Mouse (Mus musculus) stomach, postnatal 0 days (tissue): Measurements from ENCODE around the gene Lhx4. TPM values are rescaled to one million over a fixed set of nuclear protein-coding genes. Genes with fewer than 3 reads are reported as not detected.

ENCODE experiments used
- ATAC-seq: fragments of 200-750 bp; cut with Nextera tagmentation; 2 replicates; pipeline ENCODE4 v1.8.0; 2017; ENCODE audit not compliant: low FRiP score, low TSS enrichment
- DNase-seq: peaks from one replicate; pipeline ENCODE4 v3.0.0-alpha.2; 2016; ENCODE audit warnings: low spot score
- H3K27ac ChIP-seq: fragments of 300-500 bp; sonication (generic); replicated peaks from 2 replicates; pipeline ENCODE4 v1.5.1; 2014; ENCODE audit warnings: mild to moderate bottlenecking, control low read depth
- H3K27me3 ChIP-seq: fragments of 300-500 bp; sonication (generic); 2 replicates; pipeline ENCODE4 v1.6.1; 2014; ENCODE audit warnings: low read length; ENCODE audit not compliant: control insufficient read depth, insufficient read depth
- H3K36me3 ChIP-seq: fragments of 300-500 bp; sonication (generic); 2 replicates; pipeline ENCODE4 v1.6.1; 2014; ENCODE audit warnings: low read length, mixed read lengths; ENCODE audit not compliant: control insufficient read depth, insufficient read depth
- H3K4me1 ChIP-seq: fragments of 300-500 bp; sonication (generic); replicated peaks from 2 replicates; pipeline ENCODE4 v1.6.1; 2014; ENCODE audit warnings: antibody characterized with exemption; ENCODE audit not compliant: control insufficient read depth, insufficient read depth
- H3K4me2 ChIP-seq: fragments of 300-500 bp; sonication (generic); replicated peaks from 2 replicates; pipeline ENCODE4 v1.6.1; 2014; ENCODE audit warnings: low read depth, mild to moderate bottlenecking, control low read depth, moderate library complexity
- H3K4me3 ChIP-seq: fragments of 300-500 bp; sonication (generic); 2 replicates; pipeline ENCODE4 v1.5.1; 2014; ENCODE audit warnings: low read depth, low read length, control low read depth
- H3K9ac ChIP-seq: fragments of 300-500 bp; sonication (generic); 2 replicates; pipeline ENCODE4 v1.6.1; 2014; ENCODE audit warnings: mild to moderate bottlenecking, low read length, control low read depth, mixed read lengths
- H3K9me3 ChIP-seq: fragments of 300-500 bp; sonication (generic); 2 replicates; pipeline ENCODE4 v1.6.1; 2016; ENCODE audit warnings: low read length; ENCODE audit not compliant: control insufficient read depth
- CTCF ChIP-seq: IDR thresholded peaks from 2 replicates; pipeline ENCODE4 v1.5.1; 2016; ENCODE audit warnings: antibody characterized with exemption, low read depth, mild to moderate bottlenecking, moderate library complexity
- EP300 ChIP-seq: optimal IDR thresholded peaks from 2 replicates; pipeline ENCODE3; 2016; ENCODE audit warnings: antibody characterized with exemption
- WGBS: fragments of 180-500 bp; shearing (Covaris S2); extraction: QIAGEN DNeasy Blood & Tissue Kit; methylation state at CpG from one replicate; pipeline ENCODE4 v1.1.7; 2014; 5-methylcytosine and 5-hydroxymethylcytosine counted together
- polyA plus RNA-seq: library from polyadenylated mRNA; unstranded; fragments of >200 nt; fragmentation: Nextera tagmentation; extraction: Ambion mirVana; gene quantifications from 2 replicates; pipeline ENCODE4 v1.2.1, GENCODE M21; 2015

Lhx4 gene
- polyA plus RNA-seq, 1 experiment from 2014 or later, result 0.10 TPM

- WGBS, result 64% methylated on average over 5 of the region's 5 CpGs
- DNase-seq (no peak), ATAC-seq (peak; percentile 59; the same call in 1 of the 2 replicates)
Measured at GRCm38 (mm10) chr1:155689558-155689957, 61.9 kb downstream of the Lhx4 start.

GRCm38 (mm10) chr1:155689141-155689540 lies 62.3 kb downstream of the Lhx4 start:
- WGBS, result 83% methylated on average over 4 of the region's 4 CpGs
- H3K36me3 ChIP-seq, result no peaks in the 10 kb centered on the region
- no peak for DNase-seq
- H3K9ac ChIP-seq, result no peak overlapping the region
- no peaks in the 10 kb centered on the region for H3K9me3 ChIP-seq
- no peaks in the 10 kb centered on the region for H3K27me3 ChIP-seq
- H3K27ac ChIP-seq, result no peak overlapping the region
- TF ChIP-seq CTCF, result no peak
- TF ChIP-seq EP300, result no peak
- no peak overlapping the region for H3K4me2 ChIP-seq
- no peak for ATAC-seq
- H3K4me3 ChIP-seq, result no peak overlapping the region
- H3K4me1 ChIP-seq, result no peaks in the 10 kb centered on the region

More at GRCm38 (mm10) chr1:155689558-155689957, 61.9 kb downstream of the Lhx4 start:
- H3K9ac ChIP-seq, result no peak overlapping the region
- no peak for TF ChIP-seq CTCF
- no peak for TF ChIP-seq EP300
- H3K27ac ChIP-seq, result no peak overlapping the region
- no peaks in the 10 kb centered on the region for H3K4me1 ChIP-seq
- no peak overlapping the region for H3K4me3 ChIP-seq
- H3K36me3 ChIP-seq, result no peaks in the 10 kb centered on the region
- no peak overlapping the region for H3K4me2 ChIP-seq
- no peaks in the 10 kb centered on the region for H3K9me3 ChIP-seq
- no peaks in the 10 kb centered on the region for H3K27me3 ChIP-seq

GRCm38 (mm10) chr1:155686816-155687215 lies 64.7 kb downstream of the Lhx4 start:
- H3K36me3 ChIP-seq, result no peaks in the 10 kb centered on the region
- TF ChIP-seq EP300 (no peak), CTCF (no peak)
- no peak overlapping the region for H3K27ac ChIP-seq
- no peak overlapping the region for H3K4me3 ChIP-seq
- DNase-seq, result no peak
- H3K9me3 ChIP-seq, result no peaks in the 10 kb centered on the region
- ATAC-seq, result no peak
- 76% methylated on average over 15 of the region's 15 CpGs for WGBS
- no peak overlapping the region for H3K9ac ChIP-seq
- no peak overlapping the region for H3K4me2 ChIP-seq
- no peaks in the 10 kb centered on the region for H3K4me1 ChIP-seq
- no peaks in the 10 kb centered on the region for H3K27me3 ChIP-seq

GRCm38 (mm10) chr1:155681116-155681799 lies 70.2 kb downstream of the Lhx4 start:
- DNase-seq (no peak), ATAC-seq (no peak)
- Histone ChIP-seq H3K9me3 (no peaks in the 10 kb centered on the region), H3K27me3 (no peaks in the 10 kb centered on the region), H3K36me3 (no peaks in the 10 kb centered on the region), H3K27ac (no peak overlapping the region), H3K4me1 (no peaks in the 10 kb centered on the region), H3K4me2 (no peak overlapping the region), H3K9ac (no peak overlapping the region), H3K4me3 (no peak overlapping the region)
- no peak for TF ChIP-seq CTCF
- TF ChIP-seq EP300, result no peak
- 67% methylated on average over 10 of the region's 10 CpGs for WGBS

- Histone ChIP-seq H3K27me3 (no peaks in the 10 kb centered on the region), H3K36me3 (no peaks in the 10 kb centered on the region), H3K9ac (no peak overlapping the region), H3K4me2 (no peak overlapping the region), H3K27ac (no peak overlapping the region), H3K4me1 (no peaks in the 10 kb centered on the region), H3K9me3 (no peaks in the 10 kb centered on the region), H3K4me3 (no peak overlapping the region)
- DNase-seq, result no peak
- TF ChIP-seq CTCF, result no peak
- TF ChIP-seq EP300, result no peak
- 79% methylated on average over 6 of the region's 6 CpGs for WGBS
- ATAC-seq, result no peak
Measured at GRCm38 (mm10) chr1:155675570-155675969, 75.9 kb downstream of the Lhx4 start.

GRCm38 (mm10) chr1:155663994-155664393 lies 87.5 kb downstream of the Lhx4 start:
- no peak for ATAC-seq
- 78% methylated on average over 5 of the region's 5 CpGs for WGBS
- TF ChIP-seq CTCF (no peak), EP300 (no peak)
- no peak for DNase-seq
- Histone ChIP-seq H3K4me1 (no peaks in the 10 kb centered on the region), H3K9me3 (no peaks in the 10 kb centered on the region), H3K4me3 (no peak overlapping the region), H3K27ac (no peak overlapping the region), H3K9ac (no peak overlapping the region), H3K4me2 (no peak overlapping the region), H3K27me3 (no peaks in the 10 kb centered on the region), H3K36me3 (no peaks in the 10 kb centered on the region)
